Mouse (Mus musculus) midbrain, embryonic 15.5 days (tissue): ENCODE measurements around the gene Rpl10. TPM values are rescaled to one million over a fixed set of nuclear protein-coding genes. Genes with fewer than 3 reads are reported as not detected.

Experiments
- ATAC-seq: fragments of 200-750 bp; cut with Nextera tagmentation; replicated peaks from 2 replicates; pipeline ENCODE4 v1.8.0; 2017; ENCODE audit warnings: moderate TSS enrichment
- H3K27ac ChIP-seq: fragments of 300-500 bp; sonication (generic); 2 replicates; pipeline ENCODE4 v1.5.1; 2015; ENCODE audit warnings: mild to moderate bottlenecking, inconsistent platforms
- H3K27me3 ChIP-seq: fragments of 300-500 bp; sonication (generic); replicated peaks from 2 replicates; pipeline ENCODE4 v1.6.1; 2015; ENCODE audit warnings: inconsistent platforms
- H3K36me3 ChIP-seq: fragments of 300-500 bp; sonication (generic); replicated peaks from 2 replicates; pipeline ENCODE4 v1.6.1; 2015; ENCODE audit warnings: inconsistent platforms
- H3K4me1 ChIP-seq: fragments of 300-500 bp; sonication (generic); 2 replicates; pipeline ENCODE4 v1.6.1; 2015; ENCODE audit warnings: inconsistent platforms
- H3K4me2 ChIP-seq: fragments of 300-500 bp; sonication (generic); 2 replicates; pipeline ENCODE4 v1.6.1; 2015; ENCODE audit warnings: inconsistent platforms, mild to moderate bottlenecking, moderate library complexity
- H3K4me3 ChIP-seq: fragments of 300-500 bp; sonication (generic); 2 replicates; pipeline ENCODE4 v1.5.1; 2015; ENCODE audit warnings: mild to moderate bottlenecking, inconsistent platforms
- H3K9ac ChIP-seq: fragments of 300-500 bp; sonication (generic); 2 replicates; pipeline ENCODE4 v1.6.1; 2015; ENCODE audit warnings: mild to moderate bottlenecking, inconsistent platforms
- H3K9me3 ChIP-seq: fragments of 300-500 bp; sonication (generic); 2 replicates; pipeline ENCODE4 v1.6.1; 2016; ENCODE audit warnings: inconsistent platforms
- WGBS: fragments of 180-500 bp; shearing (Covaris S2); methylation state at CpG from one replicate; pipeline ENCODE4 v1.1.7; 2015; ENCODE audit warnings: mixed read lengths; 5-methylcytosine and 5-hydroxymethylcytosine counted together
- polyA plus RNA-seq: library from polyadenylated mRNA; unstranded; fragments of >200 nt; fragmentation: Nextera tagmentation; extraction: Ambion mirVana; gene quantifications from 2 replicates; pipeline ENCODE4 v1.2.1, GENCODE M21; 2015

Gene Rpl10
- polyA plus RNA-seq: 402 and 414 TPM in 2 replicates

DNA sequence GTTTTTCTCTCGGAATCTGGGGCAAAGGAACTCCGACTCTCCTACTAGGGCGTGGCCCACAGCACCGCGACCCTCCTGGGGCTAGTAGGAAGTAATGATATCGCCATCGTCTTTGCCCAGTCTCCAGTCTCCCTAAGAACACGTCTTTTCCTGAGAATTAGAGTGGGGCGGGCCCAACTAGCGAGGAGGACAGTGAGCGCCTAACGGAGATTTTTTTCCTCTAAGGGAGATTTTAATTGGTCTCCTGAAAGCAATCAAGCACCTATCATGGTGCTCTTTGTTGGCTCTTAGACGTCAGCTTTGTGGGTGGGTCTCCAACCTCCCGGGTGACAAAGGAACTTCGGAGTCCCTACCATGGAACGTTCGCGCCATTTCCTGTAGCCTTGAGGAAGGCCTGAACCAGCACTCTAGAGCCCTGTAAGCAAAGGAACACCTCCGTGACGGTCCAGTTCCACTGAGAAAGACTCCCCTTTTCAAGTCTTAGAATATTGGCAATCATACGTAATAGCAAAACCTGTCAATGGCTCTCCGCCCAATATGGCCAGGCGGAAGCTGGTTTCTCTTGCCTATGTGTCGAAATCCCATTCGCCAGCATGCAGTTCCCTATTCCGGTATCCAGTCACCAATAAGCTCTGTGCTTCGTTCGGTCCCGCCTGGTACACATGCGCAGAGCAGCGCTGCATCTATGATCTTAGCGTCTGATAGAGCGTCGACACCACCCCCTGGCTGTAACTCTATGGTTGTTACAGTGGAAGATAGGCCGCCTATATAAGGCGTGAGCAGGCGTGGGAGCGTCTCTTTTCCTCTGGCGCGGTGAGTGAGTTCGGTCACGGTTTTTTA, at the start of gene Rpl10:
Gene Rpl10 (plus strand): TSS at position 751 of the 840 bp plus-strand sequence.
- Histone ChIP-seq H3K27ac (peak within 1 kb of the TSS; percentile 97), H3K27me3 (no peaks in the 10 kb centered on the region), H3K9ac (peak within 1 kb of the TSS; percentile 65), H3K9me3 (no peaks in the 10 kb centered on the region), H3K4me1 (peaks cover 11% of the 10 kb centered on the region; the same call in 1 of the 2 replicates), H3K4me3 (peak within 1 kb of the TSS; percentile 47), H3K36me3 (no peaks in the 10 kb centered on the region), H3K4me2 (peak within 1 kb of the TSS; percentile 53)
- ATAC-seq: peak; percentile 96
- WGBS: 28% methylated on average over 42 of the region's 42 CpGs

DNA sequence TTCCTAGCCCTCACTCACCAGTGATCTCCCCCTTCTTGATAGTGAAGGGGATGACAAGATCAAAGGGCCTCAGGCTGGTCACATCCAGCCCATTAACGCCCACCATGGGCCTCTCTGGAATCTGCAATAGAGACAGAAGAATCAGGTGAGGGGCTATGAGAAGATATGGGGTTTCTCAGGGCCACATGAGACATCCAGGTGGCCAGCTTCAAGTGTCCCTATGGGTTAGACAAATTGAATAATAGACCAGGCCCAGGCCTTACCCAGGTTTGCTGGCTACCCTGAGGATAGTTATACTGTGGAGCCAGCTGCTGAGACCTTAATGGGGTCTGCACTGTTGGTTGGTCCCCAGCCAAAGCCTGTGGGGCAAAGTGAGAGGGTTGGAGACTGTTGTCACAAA, 40.6 kb upstream of the Rpl10 start:
- Histone ChIP-seq H3K4me1 (no peaks in the 10 kb centered on the region), H3K27ac (no peak overlapping the region), H3K9me3 (no peaks in the 10 kb centered on the region), H3K27me3 (no peaks in the 10 kb centered on the region), H3K4me3 (no peak overlapping the region), H3K9ac (no peak overlapping the region), H3K4me2 (no peak overlapping the region), H3K36me3 (peaks cover 45% of the 10 kb centered on the region; the same call in 1 of the 2 replicates)
- 82% methylated on average over 1 of the region's 1 CpGs for WGBS
- no peak for ATAC-seq

DNA sequence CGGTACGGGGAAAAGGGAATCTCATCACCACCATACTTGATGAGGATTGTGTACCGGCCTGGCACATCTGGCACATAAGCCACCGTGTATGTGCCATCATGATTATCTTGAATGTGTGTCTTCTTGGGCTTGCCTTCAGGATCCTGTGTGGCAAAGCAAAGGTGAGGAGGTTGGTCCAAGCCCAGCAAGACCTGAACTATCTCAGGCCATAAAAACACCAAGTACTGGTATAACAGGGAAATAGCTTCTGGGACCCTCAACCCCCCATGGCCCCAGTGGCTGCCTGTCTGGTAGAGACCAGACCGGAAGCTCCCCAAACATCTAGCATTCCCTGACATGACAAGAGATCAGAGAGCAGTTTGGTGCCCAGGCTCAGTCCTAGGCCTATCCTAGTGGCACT, 37.4 kb upstream of the Rpl10 start:
- WGBS: 94% methylated on average over 5 of the region's 5 CpGs
- no peaks in the 10 kb centered on the region for H3K4me1 ChIP-seq
- H3K9me3 ChIP-seq: no peaks in the 10 kb centered on the region
- H3K4me3 ChIP-seq: no peak overlapping the region
- H3K27ac ChIP-seq: no peak overlapping the region
- no peak overlapping the region for H3K4me2 ChIP-seq
- no peak overlapping the region for H3K9ac ChIP-seq
- no peak for ATAC-seq
- peaks cover 32% of the 10 kb centered on the region for H3K36me3 ChIP-seq
- H3K27me3 ChIP-seq: no peaks in the 10 kb centered on the region

DNA sequence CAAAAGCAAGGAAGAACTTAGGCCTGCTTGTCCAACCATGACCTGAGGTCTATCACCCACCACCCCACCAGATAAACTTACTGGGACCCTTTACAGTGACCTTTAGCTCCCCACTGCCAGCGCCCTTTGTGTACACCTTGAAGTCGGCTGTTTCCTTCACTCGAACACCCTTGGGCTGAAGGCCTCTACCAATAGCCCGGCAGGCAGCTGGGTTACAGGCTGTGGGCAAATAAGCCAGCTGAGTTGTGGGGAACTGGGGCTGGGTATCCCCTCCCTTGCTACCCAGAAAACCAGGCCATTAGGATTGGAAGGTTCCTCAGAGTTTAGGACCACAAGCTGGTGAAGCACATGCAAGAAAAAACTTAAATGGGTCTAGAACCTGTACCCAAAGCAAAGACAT, 30.3 kb upstream of the Rpl10 start:
- H3K4me2 ChIP-seq: no peak overlapping the region
- no peak for ATAC-seq
- WGBS: 93% methylated on average over 4 of the region's 4 CpGs
- no peaks in the 10 kb centered on the region for H3K9me3 ChIP-seq
- H3K9ac ChIP-seq: no peak overlapping the region
- H3K4me1 ChIP-seq: peaks cover 16% of the 10 kb centered on the region
- no peak overlapping the region for H3K4me3 ChIP-seq
- H3K27me3 ChIP-seq: no peaks in the 10 kb centered on the region
- H3K27ac ChIP-seq: no peak overlapping the region
- H3K36me3 ChIP-seq: peaks cover 28% of the 10 kb centered on the region

DNA sequence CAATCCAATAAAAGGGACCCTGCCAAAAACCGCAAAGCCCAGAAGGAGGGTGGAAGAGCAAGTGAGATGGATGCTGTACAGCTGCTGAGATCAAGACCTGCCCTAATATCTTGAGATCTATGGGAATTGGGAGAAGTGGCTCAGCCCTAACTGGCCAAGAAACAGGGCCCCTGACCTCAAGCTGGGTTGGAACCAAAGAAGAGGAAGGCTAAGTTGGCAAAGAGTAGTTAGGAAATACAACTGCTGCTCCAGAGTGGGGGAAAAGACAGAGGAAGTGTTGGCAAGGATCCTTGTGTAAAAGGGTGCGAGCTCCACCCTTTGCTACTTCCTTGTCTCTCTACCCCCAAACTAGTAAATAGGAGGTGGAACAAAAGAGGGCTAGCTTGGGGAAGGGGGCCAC, 27.2 kb upstream of the Rpl10 start:
- Histone ChIP-seq H3K4me3 (peak overlapping the region; percentile 57), H3K36me3 (peaks cover 18% of the 10 kb centered on the region; the same call in 1 of the 2 replicates), H3K9me3 (no peaks in the 10 kb centered on the region), H3K9ac (peak overlapping the region; percentile 58; the same call in 1 of the 2 replicates), H3K4me1 (peaks cover 16% of the 10 kb centered on the region), H3K27ac (no peak overlapping the region), H3K27me3 (no peaks in the 10 kb centered on the region), H3K4me2 (peak overlapping the region; percentile 57)
- ATAC-seq: no peak
- 100% methylated on average over 2 of the region's 2 CpGs for WGBS

DNA sequence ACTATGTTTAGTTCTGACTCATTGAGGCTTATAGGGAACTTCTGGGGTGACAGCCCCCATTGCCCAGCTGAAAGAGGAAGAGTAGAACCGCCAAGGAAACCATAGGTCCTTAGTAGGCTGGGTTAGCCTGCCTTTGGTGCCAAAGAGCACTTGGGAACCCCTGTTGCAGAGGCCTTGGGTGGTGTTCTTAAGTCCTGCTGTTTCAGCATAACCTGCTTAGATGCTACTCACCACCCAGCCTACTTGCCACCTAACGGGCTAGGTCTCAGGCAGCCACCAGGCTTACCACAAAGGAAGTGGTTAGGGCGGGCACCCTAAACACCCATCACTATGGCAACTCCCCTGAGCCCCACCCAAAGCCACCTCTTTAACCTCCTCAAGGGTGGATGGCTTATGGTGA, 26.8 kb upstream of the Rpl10 start:
- peak overlapping the region; percentile 57 for H3K4me3 ChIP-seq
- peaks cover 18% of the 10 kb centered on the region; the same call in 1 of the 2 replicates for H3K36me3 ChIP-seq
- WGBS: 53% methylated on average over 3 of the region's 3 CpGs
- H3K9ac ChIP-seq: peak overlapping the region; percentile 58; the same call in 1 of the 2 replicates
- H3K4me2 ChIP-seq: peak overlapping the region; percentile 57
- no peaks in the 10 kb centered on the region for H3K27me3 ChIP-seq
- ATAC-seq: no peak
- H3K4me1 ChIP-seq: peaks cover 16% of the 10 kb centered on the region
- no peaks in the 10 kb centered on the region for H3K9me3 ChIP-seq
- H3K27ac ChIP-seq: no peak overlapping the region

DNA sequence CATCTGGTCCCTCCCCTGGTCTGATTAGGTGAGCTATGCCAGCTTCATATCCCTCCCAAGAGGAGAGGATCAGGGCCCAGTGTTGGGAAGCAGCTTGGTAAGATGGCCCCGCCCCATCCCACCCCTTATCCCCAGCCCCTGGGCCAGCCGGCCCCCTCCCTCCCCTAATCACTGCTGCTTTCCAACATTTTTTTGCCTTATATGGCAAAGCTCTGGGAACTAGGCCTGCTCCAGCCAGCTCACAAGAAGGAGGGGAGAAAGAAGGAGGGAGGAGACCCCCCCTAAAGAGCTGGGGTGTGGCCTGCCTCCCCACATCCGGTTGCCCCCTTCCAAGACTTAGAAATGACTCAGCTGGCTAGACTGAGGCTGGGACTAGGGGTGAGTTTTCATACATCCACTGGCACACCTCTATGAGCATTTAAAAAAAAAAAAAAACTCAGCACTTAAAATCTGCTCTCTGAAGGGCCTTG, 26.0 kb upstream of the Rpl10 start:
- Histone ChIP-seq H3K27ac (peak overlapping the region; percentile 89), H3K36me3 (0 out of 2 replicates have a peak, but pooled peaks cover 10% of the 10 kb centered on the region), H3K4me3 (peak overlapping the region; percentile 57), H3K27me3 (no peaks in the 10 kb centered on the region), H3K4me1 (peaks cover 19% of the 10 kb centered on the region), H3K4me2 (peak overlapping the region; percentile 57), H3K9me3 (no peaks in the 10 kb centered on the region), H3K9ac (peak overlapping the region; percentile 58)
- WGBS: 21% methylated on average over 3 of the region's 3 CpGs
- peak; percentile 17 for ATAC-seq

DNA sequence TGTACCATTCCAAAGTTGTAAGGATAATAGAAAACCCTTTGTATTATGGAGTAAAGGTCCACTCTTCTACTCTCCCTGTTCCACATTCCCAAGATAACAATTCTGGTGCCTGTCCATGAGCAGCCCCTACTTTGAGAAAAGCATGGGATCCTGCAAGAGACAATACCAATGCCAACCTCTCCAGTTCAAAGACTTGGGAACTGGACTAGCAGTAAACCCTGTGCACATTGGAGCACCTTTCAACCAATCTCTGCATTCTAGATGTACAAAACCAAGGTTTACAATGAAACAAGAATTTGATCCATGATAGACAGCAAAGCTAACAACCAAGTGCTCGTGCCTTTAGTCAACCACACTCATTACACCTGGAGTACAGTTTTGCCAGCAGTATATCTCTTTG, 25.5 kb upstream of the Rpl10 start:
- H3K4me1 ChIP-seq: peaks cover 19% of the 10 kb centered on the region
- H3K27me3 ChIP-seq: no peaks in the 10 kb centered on the region
- peak overlapping the region; percentile 57 for H3K4me3 ChIP-seq
- 0 out of 2 replicates have a peak, but pooled peaks cover 9% of the 10 kb centered on the region for H3K36me3 ChIP-seq
- 22% methylated on average over 1 of the region's 1 CpGs for WGBS
- ATAC-seq: no peak
- no peaks in the 10 kb centered on the region for H3K9me3 ChIP-seq
- H3K9ac ChIP-seq: peak overlapping the region; percentile 58
- H3K27ac ChIP-seq: peak overlapping the region; percentile 89
- H3K4me2 ChIP-seq: peak overlapping the region; percentile 57

DNA sequence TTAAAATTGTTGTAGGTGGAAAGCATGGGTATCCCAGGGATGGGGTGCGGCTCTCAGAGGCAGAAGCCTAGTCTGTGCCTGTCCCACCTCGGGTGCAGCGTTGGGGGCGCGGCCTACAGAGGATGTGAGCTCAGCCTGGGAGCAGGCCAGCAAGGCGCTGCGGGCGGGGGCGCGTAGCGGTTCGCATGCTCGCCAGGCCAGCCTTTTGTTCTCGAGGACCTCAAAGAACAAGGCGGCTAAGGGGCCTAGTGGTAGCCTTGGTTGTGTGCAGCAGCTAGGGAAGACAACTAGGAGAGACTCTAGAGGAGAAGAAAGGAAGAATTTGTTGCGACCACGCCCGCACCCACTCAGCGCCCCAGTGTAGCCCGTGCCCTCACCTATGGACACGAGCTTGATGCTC, 24.9 kb upstream of the Rpl10 start:
- H3K9me3 ChIP-seq: no peaks in the 10 kb centered on the region
- peak overlapping the region; percentile 89 for H3K27ac ChIP-seq
- H3K4me2 ChIP-seq: peak overlapping the region; percentile 57
- peak overlapping the region; percentile 57 for H3K4me3 ChIP-seq
- WGBS: 24% methylated on average over 21 of the region's 21 CpGs
- peaks cover 19% of the 10 kb centered on the region for H3K4me1 ChIP-seq
- peak overlapping the region; percentile 58 for H3K9ac ChIP-seq
- ATAC-seq: peak; percentile 65
- H3K36me3 ChIP-seq: 0 out of 2 replicates have a peak, but pooled peaks cover 9% of the 10 kb centered on the region
- no peaks in the 10 kb centered on the region for H3K27me3 ChIP-seq

DNA sequence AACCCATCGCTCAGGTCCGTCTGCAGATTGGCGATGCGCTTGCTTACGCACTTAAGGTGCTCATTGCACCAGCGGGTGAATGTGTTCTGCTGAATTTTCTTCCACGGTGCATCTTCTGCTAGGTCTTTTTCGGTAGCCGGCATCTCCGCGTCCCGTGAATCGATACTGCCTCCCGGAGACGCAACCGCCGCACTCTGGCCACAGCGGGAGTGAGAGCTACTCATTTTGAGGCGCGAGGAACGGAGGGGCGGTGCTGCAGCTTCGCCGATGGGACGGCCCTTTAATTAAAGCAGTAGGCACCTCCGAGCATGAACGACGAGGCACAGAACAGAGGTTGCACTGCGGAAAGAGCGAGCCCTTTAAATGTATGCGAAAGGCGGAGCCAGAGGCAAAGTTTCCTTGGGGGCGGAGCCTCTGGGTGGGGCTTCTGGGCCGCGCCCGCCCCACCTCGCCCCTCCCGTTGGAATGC, 24.4 kb upstream of the Rpl10 start:
- Histone ChIP-seq H3K4me3 (peak overlapping the region; percentile 57), H3K9me3 (no peaks in the 10 kb centered on the region), H3K36me3 (0 out of 2 replicates have a peak, but pooled peaks cover 8% of the 10 kb centered on the region), H3K4me1 (peaks cover 19% of the 10 kb centered on the region), H3K27me3 (no peaks in the 10 kb centered on the region), H3K4me2 (peak overlapping the region; percentile 57), H3K27ac (peak overlapping the region; percentile 89), H3K9ac (peak overlapping the region; percentile 58)
- ATAC-seq: peak; percentile 92
- 23% methylated on average over 38 of the region's 38 CpGs for WGBS

DNA sequence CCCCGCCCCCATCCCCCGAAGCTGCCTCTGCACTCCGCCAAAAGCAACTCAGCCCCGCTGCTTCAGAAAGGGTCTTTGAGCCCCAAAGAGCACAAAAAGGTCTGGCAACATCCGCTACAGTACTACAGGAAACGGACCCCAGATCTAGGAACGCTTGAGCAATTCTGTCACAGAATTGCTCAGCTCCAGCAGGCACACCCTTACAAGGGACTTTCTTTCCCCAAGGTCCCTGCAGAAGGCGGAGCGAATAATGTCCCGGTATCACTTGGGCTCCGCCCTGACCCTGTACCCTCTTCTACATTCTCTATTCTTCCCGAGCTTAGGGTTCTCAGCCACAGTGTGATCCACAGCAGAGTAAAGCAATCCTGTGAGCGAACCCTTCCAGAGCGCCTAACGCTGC, 23.9 kb upstream of the Rpl10 start:
- Histone ChIP-seq H3K4me1 (peaks cover 19% of the 10 kb centered on the region), H3K4me3 (peak overlapping the region; percentile 57), H3K9ac (no peak overlapping the region), H3K36me3 (0 out of 2 replicates have a peak, but pooled peaks cover 3% of the 10 kb centered on the region), H3K27ac (peak overlapping the region; percentile 89), H3K4me2 (peak overlapping the region; percentile 57), H3K9me3 (no peaks in the 10 kb centered on the region), H3K27me3 (no peaks in the 10 kb centered on the region)
- ATAC-seq: peak; percentile 18
- 21% methylated on average over 15 of the region's 15 CpGs for WGBS

DNA sequence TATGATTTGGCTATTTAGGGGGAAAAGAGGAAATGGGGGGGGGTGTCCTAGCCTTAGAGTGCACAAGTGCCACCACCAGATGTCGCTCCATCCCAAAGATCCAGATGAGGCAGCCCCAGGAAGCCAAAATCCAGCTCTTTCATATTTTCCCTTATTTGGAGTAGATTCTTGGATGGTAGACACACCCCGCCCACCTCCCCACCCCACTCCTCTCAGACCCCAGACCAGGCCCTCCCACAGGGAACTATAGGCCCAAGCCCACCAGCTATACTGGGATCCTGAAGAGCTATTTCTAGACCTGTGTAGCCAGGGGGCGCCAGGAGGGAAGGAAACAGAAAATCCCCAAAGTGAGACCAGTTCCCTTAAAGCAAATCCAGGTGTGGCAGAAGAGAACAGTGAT, 22.0 kb upstream of the Rpl10 start:
- Histone ChIP-seq H3K27me3 (no peaks in the 10 kb centered on the region), H3K4me2 (peak overlapping the region; percentile 72), H3K27ac (peak overlapping the region; percentile 3; the same call in 1 of the 2 replicates), H3K36me3 (no peaks in the 10 kb centered on the region), H3K4me1 (peaks cover 8% of the 10 kb centered on the region; the same call in 1 of the 2 replicates), H3K9ac (no peak overlapping the region), H3K4me3 (no peak overlapping the region), H3K9me3 (no peaks in the 10 kb centered on the region)
- no peak for ATAC-seq
- WGBS: 21% methylated on average over 3 of the region's 3 CpGs
